Mouse (Mus musculus) E14TG2a.4 (cell line): ENCODE measurements around the gene Ap1ar.

Experiments used
- H3K27me3 ChIP-seq: 2 replicates; pipeline ENCODE4 v1.6.1; 2014; ENCODE audit warnings: low read length, control low read depth; ENCODE audit not compliant: insufficient read depth
- H3K36me3 ChIP-seq: 2 replicates; pipeline ENCODE4 v1.6.1; 2014; ENCODE audit warnings: low read length, control low read depth; ENCODE audit not compliant: insufficient read depth
- H3K4me1 ChIP-seq: replicated peaks from 2 replicates; pipeline ENCODE4 v1.6.1; 2014; ENCODE audit warnings: low read depth, low read length, control low read depth
- H3K4me3 ChIP-seq: replicated peaks from 2 replicates; pipeline ENCODE4 v1.5.1; 2014; ENCODE audit warnings: mild to moderate bottlenecking, low read length
- H3K9me3 ChIP-seq: 2 replicates; pipeline ENCODE4 v1.6.1; 2014; ENCODE audit warnings: low read length, control low read depth
- CTCF ChIP-seq: conservative IDR thresholded peaks from 2 replicates; pipeline ENCODE4 v1.5.1; 2014; ENCODE audit warnings: low read length
- NANOG ChIP-seq: IDR thresholded peaks from 2 replicates; pipeline ENCODE4 v1.6.1; 2014; ENCODE audit warnings: borderline replicate concordance, low read length, mixed read lengths
- POU5F1 ChIP-seq: IDR thresholded peaks from 2 replicates; pipeline ENCODE4 v1.6.1; 2014; ENCODE audit warnings: low read length, borderline replicate concordance

Ap1ar gene

GRCm38 (mm10) chr3:127793022-127793421, 44.3 kb downstream of the Ap1ar start:
- Histone ChIP-seq H3K36me3 (no peaks in the 10 kb centered on the region), H3K9me3 (no peaks in the 10 kb centered on the region), H3K27me3 (peaks cover 40% of the 10 kb centered on the region), H3K4me3 (no peak overlapping the region), H3K4me1 (no peaks in the 10 kb centered on the region; the same call in 1 of the 2 replicates)
- no peak for TF ChIP-seq POU5F1
- TF ChIP-seq NANOG = no peak
- no peak for TF ChIP-seq CTCF

- Histone ChIP-seq H3K4me3 (no peak overlapping the region), H3K4me1 (no peaks in the 10 kb centered on the region; the same call in 1 of the 2 replicates), H3K27me3 (peaks cover 47% of the 10 kb centered on the region), H3K9me3 (no peaks in the 10 kb centered on the region), H3K36me3 (no peaks in the 10 kb centered on the region)
- TF ChIP-seq CTCF = no peak
- no peak for TF ChIP-seq NANOG
- TF ChIP-seq POU5F1 = no peak
Measured at GRCm38 (mm10) chr3:127791595-127792561, 45.4 kb downstream of the Ap1ar start.

- Histone ChIP-seq H3K27me3 (peaks cover 53% of the 10 kb centered on the region), H3K36me3 (no peaks in the 10 kb centered on the region), H3K9me3 (no peaks in the 10 kb centered on the region), H3K4me1 (no peaks in the 10 kb centered on the region; the same call in 1 of the 2 replicates), H3K4me3 (peak overlapping the region; percentile 73; the same call in 1 of the 2 replicates)
- no peak for TF ChIP-seq POU5F1
- TF ChIP-seq NANOG = no peak
- TF ChIP-seq CTCF = no peak
Measured at GRCm38 (mm10) chr3:127791056-127791483, 46.3 kb downstream of the Ap1ar start.

- Histone ChIP-seq H3K4me3 (peak overlapping the region; percentile 73), H3K4me1 (no peaks in the 10 kb centered on the region; the same call in 1 of the 2 replicates), H3K9me3 (0 out of 2 replicates have a peak, but pooled peaks cover 2% of the 10 kb centered on the region), H3K27me3 (peaks cover 54% of the 10 kb centered on the region), H3K36me3 (no peaks in the 10 kb centered on the region)
- TF ChIP-seq POU5F1 = no peak
- TF ChIP-seq CTCF = no peak
- TF ChIP-seq NANOG = no peak
Measured at GRCm38 (mm10) chr3:127790234-127791055, 46.9 kb downstream of the Ap1ar start.

GRCm38 (mm10) chr3:127789500-127790191, 47.7 kb downstream of the Ap1ar start, which contains the start of gene Tifa:
Gene Tifa (plus strand): TSS chr3:127789805.
- 0 out of 2 replicates have a peak, but pooled peaks cover 2% of the 10 kb centered on the region for H3K9me3 ChIP-seq
- TF ChIP-seq POU5F1 = no peak
- no peak for TF ChIP-seq CTCF
- no peak for TF ChIP-seq NANOG
- H3K27me3 ChIP-seq = peaks cover 54% of the 10 kb centered on the region
- H3K36me3 ChIP-seq = no peaks in the 10 kb centered on the region
- H3K4me3 ChIP-seq = peak within 1 kb of the TSS; percentile 73
- no peaks in the 10 kb centered on the region; the same call in 1 of the 2 replicates for H3K4me1 ChIP-seq

GRCm38 (mm10) chr3:127788919-127789318, 48.4 kb downstream of the Ap1ar start:
- Histone ChIP-seq H3K9me3 (0 out of 2 replicates have a peak, but pooled peaks cover 2% of the 10 kb centered on the region), H3K4me1 (no peaks in the 10 kb centered on the region; the same call in 1 of the 2 replicates), H3K27me3 (peaks cover 54% of the 10 kb centered on the region), H3K36me3 (no peaks in the 10 kb centered on the region), H3K4me3 (no peak overlapping the region)
- TF ChIP-seq POU5F1 (no peak), NANOG (no peak), CTCF (no peak)

GRCm38 (mm10) chr3:127788038-127788437, 49.3 kb downstream of the Ap1ar start:
- 0 out of 2 replicates have a peak, but pooled peaks cover 2% of the 10 kb centered on the region for H3K9me3 ChIP-seq
- peaks cover 54% of the 10 kb centered on the region for H3K27me3 ChIP-seq
- H3K4me3 ChIP-seq = no peak overlapping the region
- TF ChIP-seq POU5F1 (no peak), NANOG (no peak), CTCF (no peak)
- H3K36me3 ChIP-seq = no peaks in the 10 kb centered on the region
- H3K4me1 ChIP-seq = no peaks in the 10 kb centered on the region; the same call in 1 of the 2 replicates
